15 mouse cellular contexts compared by ENCODE assay signal in genomic region chr11:29040817-29041216, GRCm38 (mm10).
DNase-seq lines count a peak whose midpoint lies in the region; ATAC-seq and TF ChIP-seq lines count a peak whose summit lies in the region.
"Had no signal": no experiment of that assay in that cellular context is flagged by ENCODE, and none has a peak within 500 bp of the region (broad histone marks: within the 10 kb centered on the region; RNA-seq: fewer than 3 reads in every experiment).

No protein-coding gene starts in this region.

- no peak for ATAC-seq in hindbrain, postnatal 0 days
- ATAC-seq in lung, embryonic 14.5 days (ENCODE audit: insufficient read depth) = no peak
- ATAC-seq in liver, embryonic 11.5 days (replicated peaks; ENCODE audit: low FRiP score) = no peak

- TF ChIP-seq CTCF in hindbrain, postnatal 0 days (IDR thresholded peaks at IDR 0.05; ENCODE audit: low read depth) = peak; percentile 49
- TF ChIP-seq CTCF in lung, embryonic 14.5 days (IDR thresholded peaks at IDR 0.05; ENCODE audit: low read depth) = peak; percentile 51

- H3K9ac ChIP-seq in hindbrain, postnatal 0 days (replicated peaks; ENCODE audit: low read length) = no peak overlapping the region
- H3K9ac ChIP-seq in lung, embryonic 14.5 days = no peak overlapping the region
- no peak overlapping the region for H3K9ac ChIP-seq in liver, embryonic 11.5 days (ENCODE audit: low read depth, low read length)
- H3K9ac ChIP-seq: forebrain, embryonic 12.5 days; limb, embryonic 13.5 days had no signal

- no peak overlapping the region for H3K4me3 ChIP-seq in hindbrain, postnatal 0 days (ENCODE audit: low read length)
- H3K4me3 ChIP-seq in hindbrain, embryonic 10.5 days = no peak overlapping the region
- H3K4me3 ChIP-seq in lung, embryonic 14.5 days (ENCODE audit: low read depth, low read length) = no peak overlapping the region
- H3K4me3 ChIP-seq in liver, embryonic 11.5 days (ENCODE audit: low read depth, low read length) = no peak overlapping the region
- H3K4me3 ChIP-seq: forebrain, embryonic 12.5 days; limb, embryonic 13.5 days; megakaryocyte, embryonic 14.5 days had no signal

- H3K4me1 ChIP-seq in hindbrain, postnatal 0 days (ENCODE audit: insufficient read depth, low read length) = no peaks in the 10 kb centered on the region
- H3K4me1 ChIP-seq in hindbrain, embryonic 10.5 days (replicated peaks) = no peaks in the 10 kb centered on the region
- no peaks in the 10 kb centered on the region for H3K4me1 ChIP-seq in lung, embryonic 14.5 days (ENCODE audit: insufficient read depth)
- no peaks in the 10 kb centered on the region for H3K4me1 ChIP-seq in liver, embryonic 11.5 days (replicated peaks; ENCODE audit: control insufficient read depth, insufficient read depth, low read length)
- H3K4me1 ChIP-seq: forebrain, embryonic 12.5 days; limb, embryonic 13.5 days; megakaryocyte, embryonic 14.5 days had no signal

- peak; percentile 11 for DNase-seq in hindbrain, postnatal 0 days (ENCODE audit: low spot score)
- no peak for DNase-seq in hindbrain, embryonic 10.5 days (ENCODE audit: low spot score)
- peak; percentile 55 for DNase-seq in lung, embryonic 14.5 days
- no peak for DNase-seq in lung, postnatal 4 days
- DNase-seq in NIH3T3 (ENCODE audit: low read depth) = peak; percentile 71
- peak; percentile 2 for DNase-seq in forelimb bud, embryonic 11.5 days (ENCODE audit: low read depth, low spot score)
- no peak for DNase-seq in urinary bladder, postnatal 36 days (ENCODE audit: low spot score in 2 of 2)
- no peak for DNase-seq in liver, embryonic 11.5 days (ENCODE audit: low spot score)
- DNase-seq: heart, adult 11 months; heart, postnatal 36 days; kidney, adult 18-20 months; thymus, adult 18-20 months had no signal

- no peak overlapping the region for H3K4me2 ChIP-seq in hindbrain, postnatal 0 days (ENCODE audit: low read depth, low read length)
- H3K4me2 ChIP-seq in lung, embryonic 14.5 days = no peak overlapping the region
- no peak overlapping the region for H3K4me2 ChIP-seq in liver, embryonic 11.5 days
- H3K4me2 ChIP-seq: forebrain, embryonic 12.5 days; limb, embryonic 13.5 days had no signal

- no peaks in the 10 kb centered on the region for H3K27me3 ChIP-seq in hindbrain, postnatal 0 days (ENCODE audit: insufficient read depth, low read length)
- no peaks in the 10 kb centered on the region for H3K27me3 ChIP-seq in hindbrain, embryonic 10.5 days (ENCODE audit: insufficient read depth, poor library complexity, severe bottlenecking)
- H3K27me3 ChIP-seq in lung, embryonic 14.5 days (ENCODE audit: insufficient read depth, low read length) = no peaks in the 10 kb centered on the region
- no peaks in the 10 kb centered on the region for H3K27me3 ChIP-seq in liver, embryonic 11.5 days (replicated peaks; ENCODE audit: control insufficient read depth, insufficient read depth, low read length)
- H3K27me3 ChIP-seq: forebrain, embryonic 12.5 days; limb, embryonic 13.5 days; megakaryocyte, embryonic 14.5 days had no signal

- H3K36me3 ChIP-seq in hindbrain, postnatal 0 days (ENCODE audit: insufficient read depth, low read length) = no peaks in the 10 kb centered on the region
- no peaks in the 10 kb centered on the region for H3K36me3 ChIP-seq in hindbrain, embryonic 10.5 days
- H3K36me3 ChIP-seq in lung, embryonic 14.5 days (ENCODE audit: insufficient read depth) = no peaks in the 10 kb centered on the region
- H3K36me3 ChIP-seq in liver, embryonic 11.5 days (ENCODE audit: control insufficient read depth, insufficient read depth, low read length) = no peaks in the 10 kb centered on the region
- H3K36me3 ChIP-seq: forebrain, embryonic 12.5 days; limb, embryonic 13.5 days had no signal

- H3K27ac ChIP-seq in hindbrain, postnatal 0 days = no peak overlapping the region
- H3K27ac ChIP-seq in hindbrain, embryonic 10.5 days = no peak overlapping the region
- no peak overlapping the region for H3K27ac ChIP-seq in lung, embryonic 14.5 days (ENCODE audit: low read depth)
- no peak overlapping the region for H3K27ac ChIP-seq in liver, embryonic 11.5 days (ENCODE audit: low read depth, low read length)
- H3K27ac ChIP-seq: forebrain, embryonic 12.5 days; limb, embryonic 13.5 days had no signal

- no peaks in the 10 kb centered on the region for H3K9me3 ChIP-seq in hindbrain, postnatal 0 days (ENCODE audit: low read length)
- H3K9me3 ChIP-seq in hindbrain, embryonic 10.5 days = no peaks in the 10 kb centered on the region
- no peaks in the 10 kb centered on the region for H3K9me3 ChIP-seq in lung, embryonic 14.5 days (ENCODE audit: low read depth, low read length)
- H3K9me3 ChIP-seq in liver, embryonic 11.5 days (ENCODE audit: control insufficient read depth, low read length) = no peaks in the 10 kb centered on the region
- H3K9me3 ChIP-seq: forebrain, embryonic 12.5 days; limb, embryonic 13.5 days; megakaryocyte, embryonic 14.5 days had no signal

Comparison
In these comparisons a context has a peak if more than half of its experiments do, and no peak if none do; other contexts are left out.
1. DNase-seq: peak in hindbrain, postnatal 0 days (single experiment), lung, embryonic 14.5 days (single experiment), NIH3T3 (single experiment) and forelimb bud, embryonic 11.5 days (single experiment); none in hindbrain, embryonic 10.5 days (single experiment), lung, postnatal 4 days (0 of 2), urinary bladder, postnatal 36 days (0 of 2) and liver, embryonic 11.5 days (single experiment).